Mouse (Mus musculus) ovary, postnatal 36 days (tissue): ENCODE measurements at regions not wholly inside any gene's neighbourhood (a gene's known extent, or its start where the extent isn't known, plus 50 kb on each side); places are given as distances from the start of the nearest gene placed in this dataset.
"Not testable (repeated sequence)": the region's sequence is repeated elsewhere in the genome, so short reads cannot be mapped to it uniquely, and the experiment has no call there.

ENCODE experiments used
- DNase-seq: peaks from one replicate; pipeline ENCODE4 v3.0.0; 2022; ENCODE audit warnings: low spot score, mixed read lengths

- DNase-seq = no peak
Measured at GRCm38 (mm10) chr8:109311484-109312210, 182.2 kb upstream of the Pmfbp1 start.

GRCm38 (mm10) chr8:109312731-109313130 lies 181.1 kb upstream of the Pmfbp1 start:
- DNase-seq = no peak

- DNase-seq = no peak
Measured at GRCm38 (mm10) chr8:109320955-109321354, 172.9 kb upstream of the Pmfbp1 start.

- DNase-seq = no peak
Measured at GRCm38 (mm10) chr8:109323351-109323750, 170.5 kb upstream of the Pmfbp1 start.

- DNase-seq = no peak
Measured at GRCm38 (mm10) chr8:109324241-109324640, 169.6 kb upstream of the Pmfbp1 start.

GRCm38 (mm10) chr8:109336203-109336602 lies 157.6 kb upstream of the Pmfbp1 start:
- DNase-seq = no peak

GRCm38 (mm10) chr8:109338220-109338835 lies 155.5 kb upstream of the Pmfbp1 start:
- DNase-seq = no peak

- not testable (repeated sequence) for DNase-seq
Measured at GRCm38 (mm10) chr8:109340647-109341046, 153.2 kb upstream of the Pmfbp1 start.

- no peak for DNase-seq
Measured at GRCm38 (mm10) chr8:109355168-109355567, 138.7 kb upstream of the Pmfbp1 start.

- DNase-seq = no peak
Measured at GRCm38 (mm10) chr8:109359396-109360051, 134.3 kb upstream of the Pmfbp1 start.

GRCm38 (mm10) chr8:109360081-109360715 lies 133.6 kb upstream of the Pmfbp1 start:
- DNase-seq = no peak

GRCm38 (mm10) chr8:109360904-109361303 lies 132.9 kb upstream of the Pmfbp1 start:
- DNase-seq = no peak

- DNase-seq = no peak
Measured at GRCm38 (mm10) chr8:109361575-109362361, 132.1 kb upstream of the Pmfbp1 start.

GRCm38 (mm10) chr8:109363185-109363845 lies 130.5 kb upstream of the Pmfbp1 start:
- DNase-seq = no peak

- no peak for DNase-seq
Measured at GRCm38 (mm10) chr8:109373977-109374376, 119.8 kb upstream of the Pmfbp1 start.

GRCm38 (mm10) chr8:109384881-109385280 lies 108.9 kb upstream of the Pmfbp1 start:
- DNase-seq = no peak

- DNase-seq = no peak
Measured at GRCm38 (mm10) chr8:109395133-109395855, 98.5 kb upstream of the Pmfbp1 start.

- DNase-seq = no peak
Measured at GRCm38 (mm10) chr8:109399616-109400015, 94.2 kb upstream of the Pmfbp1 start.

- no peak for DNase-seq
Measured at GRCm38 (mm10) chr8:109400192-109400591, 93.6 kb upstream of the Pmfbp1 start.

GRCm38 (mm10) chr8:109407913-109408312 lies 85.9 kb upstream of the Pmfbp1 start:
- no peak for DNase-seq

- DNase-seq = no peak
Measured at GRCm38 (mm10) chr8:109410531-109410930, 83.3 kb upstream of the Pmfbp1 start.
